Mouse (Mus musculus): ENCODE data around the gene Map3k6. TPM values are rescaled to one million over a fixed set of nuclear protein-coding genes. Genes with fewer than 3 reads are reported as not detected.

Gene Map3k6
- polyA plus RNA-seq, 1 experiment: 8.1 TPM

DNA sequence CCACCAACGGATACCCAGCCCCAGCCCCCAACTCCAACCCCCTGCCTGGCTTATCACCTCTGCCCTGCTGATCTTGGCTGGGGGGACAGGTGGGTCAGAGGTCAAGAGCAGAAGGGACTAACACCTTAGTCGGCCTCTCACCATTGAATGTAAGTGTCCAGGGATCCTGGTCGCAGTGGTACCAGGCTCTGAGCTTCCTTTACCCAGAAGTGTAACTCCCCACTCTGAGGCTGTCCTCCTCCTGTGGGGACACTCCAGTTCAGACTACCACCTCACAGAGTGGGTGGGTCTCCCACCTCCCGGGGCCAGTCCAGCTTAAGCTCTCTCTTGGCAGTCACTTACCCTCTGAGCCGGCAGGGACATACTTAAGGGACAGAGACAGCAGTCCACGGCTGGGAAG lies 14.8 kb downstream of the Map3k6 start:
- Histone ChIP-seq H3K4me1 (ENCODE audit: control insufficient read depth, insufficient read depth, insufficient read length, low read length) (0 out of 2 replicates have a peak, but pooled peaks cover 2% of the 10 kb centered on the region), H3K27ac (replicated peaks; ENCODE audit: low read depth, low read length) (no peak overlapping the region), H3K4me3 (ENCODE audit: insufficient read depth, low read depth, low read length) (no peak overlapping the region)

GRCm38 (mm10) chr4:133256820-133257219 lies 16.2 kb downstream of the Map3k6 start:
- H3K4me1 ChIP-seq (ENCODE audit: control insufficient read depth, insufficient read depth, insufficient read length, low read length): 0 out of 2 replicates have a peak, but pooled peaks cover 2% of the 10 kb centered on the region
- H3K27ac ChIP-seq (replicated peaks; ENCODE audit: low read depth, low read length): no peak overlapping the region
- no peak overlapping the region for H3K4me3 ChIP-seq (ENCODE audit: insufficient read depth, low read depth, low read length)

DNA sequence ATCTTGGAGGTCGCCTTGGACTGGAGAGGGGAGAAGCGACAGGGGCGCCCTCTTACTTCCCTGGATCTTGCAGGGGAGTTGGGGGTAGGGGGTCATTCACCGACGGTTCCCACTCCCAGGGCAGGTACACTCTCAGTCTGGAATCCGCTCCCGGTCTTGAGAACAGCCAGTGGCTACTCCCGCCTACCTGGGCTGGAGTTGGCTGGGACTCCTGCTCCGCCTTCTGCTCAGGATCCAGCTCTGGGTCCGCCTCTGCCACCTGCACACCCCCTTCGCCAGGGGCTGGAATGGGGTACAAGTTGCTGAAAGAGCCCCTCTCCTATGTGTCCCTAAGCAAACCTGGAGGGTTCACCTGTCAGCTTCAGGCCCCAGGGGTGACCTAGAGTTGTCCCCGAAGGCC lies 16.6 kb downstream of the Map3k6 start:
- Histone ChIP-seq H3K4me1 (ENCODE audit: control insufficient read depth, insufficient read depth, insufficient read length, low read length) (0 out of 2 replicates have a peak, but pooled peaks cover 2% of the 10 kb centered on the region), H3K27ac (replicated peaks; ENCODE audit: low read depth, low read length) (no peak overlapping the region), H3K4me3 (ENCODE audit: insufficient read depth, low read depth, low read length) (no peak overlapping the region)

- no peak overlapping the region for H3K27ac ChIP-seq (replicated peaks; ENCODE audit: low read depth, low read length)
- no peak overlapping the region for H3K4me3 ChIP-seq (ENCODE audit: insufficient read depth, low read depth, low read length)
- H3K4me1 ChIP-seq (ENCODE audit: control insufficient read depth, insufficient read depth, insufficient read length, low read length): 0 out of 2 replicates have a peak, but pooled peaks cover 2% of the 10 kb centered on the region
Measured at GRCm38 (mm10) chr4:133257798-133258408, 17.3 kb downstream of the Map3k6 start.

GRCm38 (mm10) chr4:133261641-133262374 lies 21.2 kb downstream of the Map3k6 start:
- H3K4me3 ChIP-seq (ENCODE audit: insufficient read depth, low read depth, low read length): no peak overlapping the region
- H3K4me1 ChIP-seq (ENCODE audit: control insufficient read depth, insufficient read depth, insufficient read length, low read length): peaks cover 9% of the 10 kb centered on the region
- H3K27ac ChIP-seq (replicated peaks; ENCODE audit: low read depth, low read length): no peak overlapping the region

- H3K27ac ChIP-seq (replicated peaks; ENCODE audit: low read depth, low read length): no peak overlapping the region
- peaks cover 11% of the 10 kb centered on the region for H3K4me1 ChIP-seq (ENCODE audit: control insufficient read depth, insufficient read depth, insufficient read length, low read length)
- no peak overlapping the region for H3K4me3 ChIP-seq (ENCODE audit: insufficient read depth, low read depth, low read length)
Measured at GRCm38 (mm10) chr4:133262375-133262765, 21.8 kb downstream of the Map3k6 start.

- peaks cover 11% of the 10 kb centered on the region for H3K4me1 ChIP-seq (ENCODE audit: control insufficient read depth, insufficient read depth, insufficient read length, low read length)
- H3K4me3 ChIP-seq (ENCODE audit: insufficient read depth, low read depth, low read length): no peak within 1 kb of the TSS
- H3K27ac ChIP-seq (replicated peaks; ENCODE audit: low read depth, low read length): no peak within 1 kb of the TSS
Measured at GRCm38 (mm10) chr4:133262882-133263281, 22.3 kb downstream of the Map3k6 start, which contains the start of gene Sytl1. TSS of gene Sytl1 (minus strand) at chr4:133263113.

GRCm38 (mm10) chr4:133263756-133264155 lies 23.1 kb downstream of the Map3k6 start:
- peaks cover 11% of the 10 kb centered on the region for H3K4me1 ChIP-seq (ENCODE audit: control insufficient read depth, insufficient read depth, insufficient read length, low read length)
- no peak overlapping the region for H3K4me3 ChIP-seq (ENCODE audit: insufficient read depth, low read depth, low read length)
- H3K27ac ChIP-seq (replicated peaks; ENCODE audit: low read depth, low read length): no peak overlapping the region

GRCm38 (mm10) chr4:133264559-133264958 lies 23.9 kb downstream of the Map3k6 start:
- no peak overlapping the region for H3K27ac ChIP-seq (replicated peaks; ENCODE audit: low read depth, low read length)
- peaks cover 16% of the 10 kb centered on the region for H3K4me1 ChIP-seq (ENCODE audit: control insufficient read depth, insufficient read depth, insufficient read length, low read length)
- H3K4me3 ChIP-seq (ENCODE audit: insufficient read depth, low read depth, low read length): no peak overlapping the region

GRCm38 (mm10) chr4:133265297-133265696 lies 24.7 kb downstream of the Map3k6 start:
- Histone ChIP-seq H3K27ac (replicated peaks; ENCODE audit: low read depth, low read length) (peak overlapping the region; percentile 95), H3K4me1 (ENCODE audit: control insufficient read depth, insufficient read depth, insufficient read length, low read length) (peaks cover 21% of the 10 kb centered on the region), H3K4me3 (ENCODE audit: insufficient read depth, low read depth, low read length) (no peak overlapping the region)

DNA sequence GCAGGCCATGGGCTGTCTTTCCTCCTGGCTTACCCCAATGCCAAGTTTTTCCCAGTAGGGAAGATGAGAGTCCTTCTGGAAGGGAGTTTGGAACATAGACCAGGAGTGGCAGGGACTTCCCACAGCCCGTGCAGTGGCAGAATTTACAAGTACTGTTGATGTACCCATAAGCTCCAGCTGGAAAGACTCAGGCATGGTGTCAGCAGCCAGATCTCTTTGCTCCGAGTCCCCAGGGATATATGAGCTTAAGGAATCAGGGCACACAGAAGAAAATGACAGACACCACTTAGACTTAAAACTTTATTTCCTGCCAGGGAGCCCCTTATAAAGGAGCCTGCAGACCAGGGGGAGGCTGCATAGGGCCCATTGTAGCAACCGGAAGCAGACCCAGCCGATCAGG lies 25.1 kb downstream of the Map3k6 start:
- H3K27ac ChIP-seq (replicated peaks; ENCODE audit: low read depth, low read length): peak overlapping the region; percentile 95
- H3K4me3 ChIP-seq (ENCODE audit: insufficient read depth, low read depth, low read length): no peak overlapping the region
- H3K4me1 ChIP-seq (ENCODE audit: control insufficient read depth, insufficient read depth, insufficient read length, low read length): peaks cover 26% of the 10 kb centered on the region

GRCm38 (mm10) chr4:133266248-133266880 lies 25.7 kb downstream of the Map3k6 start:
- H3K4me1 ChIP-seq (ENCODE audit: control insufficient read depth, insufficient read depth, insufficient read length, low read length): peaks cover 29% of the 10 kb centered on the region
- H3K4me3 ChIP-seq (ENCODE audit: insufficient read depth, low read depth, low read length): no peak overlapping the region
- H3K27ac ChIP-seq (replicated peaks; ENCODE audit: low read depth, low read length): peak overlapping the region; percentile 84

DNA sequence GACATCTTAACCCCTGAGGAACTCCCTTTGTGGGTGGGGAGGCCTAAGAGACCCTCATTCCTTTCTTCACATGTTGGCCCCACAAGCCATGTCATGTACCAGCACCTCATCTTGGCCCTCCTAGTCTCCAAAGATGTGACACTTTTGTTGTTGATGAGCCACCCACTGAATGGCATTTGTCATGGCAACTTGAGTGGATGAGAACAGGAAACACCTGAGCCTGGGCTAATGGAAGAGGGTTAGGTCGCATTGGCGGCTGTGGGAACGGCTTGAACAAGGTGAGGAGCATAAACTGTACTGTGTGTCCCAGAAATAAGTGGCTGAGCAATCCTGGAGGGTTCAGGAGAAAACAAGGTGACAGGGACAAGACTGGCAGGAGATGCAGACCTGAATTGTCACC lies 28.3 kb downstream of the Map3k6 start:
- H3K4me3 ChIP-seq (ENCODE audit: insufficient read depth, low read depth, low read length): no peak overlapping the region
- peak overlapping the region; percentile 47; the same call in 1 of the 2 replicates for H3K27ac ChIP-seq (replicated peaks; ENCODE audit: low read depth, low read length)
- peaks cover 29% of the 10 kb centered on the region for H3K4me1 ChIP-seq (ENCODE audit: control insufficient read depth, insufficient read depth, insufficient read length, low read length)

GRCm38 (mm10) chr4:133269596-133269995 lies 29.0 kb downstream of the Map3k6 start:
- peak overlapping the region; percentile 67 for H3K27ac ChIP-seq (replicated peaks; ENCODE audit: low read depth, low read length)
- no peak overlapping the region for H3K4me3 ChIP-seq (ENCODE audit: insufficient read depth, low read depth, low read length)
- peaks cover 29% of the 10 kb centered on the region for H3K4me1 ChIP-seq (ENCODE audit: control insufficient read depth, insufficient read depth, insufficient read length, low read length)

- peaks cover 28% of the 10 kb centered on the region for H3K4me1 ChIP-seq (ENCODE audit: control insufficient read depth, insufficient read depth, insufficient read length, low read length)
- H3K27ac ChIP-seq (replicated peaks; ENCODE audit: low read depth, low read length): peak overlapping the region; percentile 32; the same call in 1 of the 2 replicates
- H3K4me3 ChIP-seq (ENCODE audit: insufficient read depth, low read depth, low read length): no peak overlapping the region
Measured at GRCm38 (mm10) chr4:133270929-133271328, 30.3 kb downstream of the Map3k6 start.
